Mouse (Mus musculus): ENCODE results near the gene Srl.

DNA sequence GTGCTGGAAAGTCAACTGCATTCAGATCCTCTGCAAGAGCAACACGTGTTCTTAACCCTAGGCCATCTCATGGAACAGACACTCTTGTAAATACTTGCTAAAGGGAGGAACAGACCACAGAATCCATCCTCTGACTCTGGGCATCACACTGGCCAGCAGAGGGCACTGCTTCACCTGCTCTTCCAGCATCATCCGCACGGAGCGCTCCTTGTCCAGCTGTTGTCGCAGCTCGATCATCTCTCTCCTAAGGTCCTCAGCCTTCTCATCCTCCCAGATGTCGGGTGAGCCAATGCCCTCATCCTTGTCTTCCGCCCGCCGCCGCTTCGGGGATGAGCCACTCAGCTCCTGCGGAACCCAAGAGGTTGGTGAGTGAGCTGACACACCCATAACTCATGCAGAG lies 9.4 kb upstream of the Srl start:
- TF ChIP-seq POLR2A (IDR thresholded peaks at IDR 0.05; ENCODE audit: borderline replicate concordance, extremely low read depth, low read depth, low read length) (no peak), CTCF (IDR thresholded peaks at IDR 0.05; ENCODE audit: insufficient read depth, low read length) (peak; percentile 100)
